Mouse (Mus musculus) kidney, adult 11 months (tissue): ENCODE data around the gene Ctu2.

Experiments used
- DNase-seq: peaks from one replicate; pipeline ENCODE4 v3.0.0; 2022

Gene Ctu2

GRCm38 (mm10) chr8:122497016-122497734 is 21.2 kb downstream of the Ctu2 start:
- no peak for DNase-seq

- DNase-seq = no peak
Observed at GRCm38 (mm10) chr8:122497912-122498311, 22.0 kb downstream of the Ctu2 start.

GRCm38 (mm10) chr8:122500856-122501255 is 24.9 kb downstream of the Ctu2 start:
- peak; percentile 71 for DNase-seq

- DNase-seq = no peak
Observed at GRCm38 (mm10) chr8:122511552-122511951, 35.6 kb downstream of the Ctu2 start.

GRCm38 (mm10) chr8:122512392-122512791 is 36.4 kb downstream of the Ctu2 start:
- DNase-seq = no peak

GRCm38 (mm10) chr8:122515699-122516098 is 39.8 kb downstream of the Ctu2 start:
- DNase-seq = peak; percentile 76

- peak; percentile 72 for DNase-seq
Observed at GRCm38 (mm10) chr8:122517541-122518190, 41.7 kb downstream of the Ctu2 start.

GRCm38 (mm10) chr8:122520611-122521010 is 44.7 kb downstream of the Ctu2 start:
- DNase-seq = no peak

- DNase-seq = peak; percentile 95
Observed at GRCm38 (mm10) chr8:122522796-122523651, 47.1 kb downstream of the Ctu2 start.

- peak; percentile 79 for DNase-seq
Observed at GRCm38 (mm10) chr8:122523652-122524360, 47.9 kb downstream of the Ctu2 start.

GRCm38 (mm10) chr8:122524506-122524905 is 48.6 kb downstream of the Ctu2 start:
- DNase-seq = peak; percentile 54

- DNase-seq = no peak
Observed at GRCm38 (mm10) chr8:122525004-122525403, 49.1 kb downstream of the Ctu2 start.

GRCm38 (mm10) chr8:122526084-122526483 is 50.1 kb downstream of the Ctu2 start:
- no peak for DNase-seq

GRCm38 (mm10) chr8:122526526-122527170 is 50.7 kb downstream of the Ctu2 start:
- peak; percentile 89 for DNase-seq

GRCm38 (mm10) chr8:122527937-122528336 is 52.0 kb downstream of the Ctu2 start:
- DNase-seq = no peak

- peak; percentile 91 for DNase-seq
Observed at GRCm38 (mm10) chr8:122529159-122529558, 53.2 kb downstream of the Ctu2 start.

- DNase-seq = no peak
Observed at GRCm38 (mm10) chr8:122531312-122531711, 55.4 kb downstream of the Ctu2 start.
